Mouse (Mus musculus): ENCODE data around the gene Plekho1. TPM values are rescaled to one million over a fixed set of nuclear protein-coding genes. Genes with fewer than 3 reads are reported as not detected.
"Not testable (repeated sequence)": the region's sequence is repeated elsewhere in the genome, so short reads cannot be mapped to it uniquely, and the experiment has no call there.

The Plekho1 gene
- 6.9 and 7.8 TPM in 2 replicates for polyA plus RNA-seq (2015; fragmentation: Nextera tagmentation; extraction: Ambion mirVana)

DNA sequence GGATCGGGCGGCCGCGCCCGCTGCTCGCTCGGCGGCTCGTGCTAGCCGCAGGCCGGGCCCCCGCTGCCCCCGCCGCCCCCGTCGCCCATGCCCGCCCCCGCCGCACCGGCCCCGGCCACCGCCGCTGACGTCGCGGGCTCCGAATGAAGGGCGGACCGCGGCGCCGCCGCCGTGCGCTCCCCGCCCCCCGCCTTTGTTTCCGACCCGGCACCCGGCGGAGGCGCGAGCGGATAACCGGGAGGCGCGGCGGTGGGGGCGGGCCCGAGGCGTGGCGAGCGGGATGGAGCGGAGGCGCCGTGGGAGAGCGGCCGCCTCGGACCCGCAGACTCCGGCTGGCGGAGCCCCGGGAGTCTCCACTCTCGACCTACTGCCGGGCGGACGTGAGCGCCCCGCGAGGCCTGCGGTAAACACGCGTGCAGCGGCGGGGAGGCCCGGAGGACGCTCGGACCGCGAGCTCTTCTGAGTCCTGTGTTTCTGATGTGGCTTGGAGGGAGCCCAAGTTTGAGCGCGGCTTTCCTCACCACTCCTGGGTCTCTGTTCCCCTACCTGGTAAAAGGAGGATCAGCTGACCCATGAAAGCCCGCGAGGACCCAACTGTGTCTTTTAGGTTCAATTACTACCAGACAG lies at the start of gene Plekho1:
TSS of gene Plekho1 (minus strand) at position 200 of the 627 bp plus-strand sequence.
- peak within 1 kb of the TSS; percentile 77 for H3K9ac ChIP-seq
- DNase-seq = peak; percentile 48
- ATAC-seq (ENCODE audit: low read depth) = 0 out of 2 replicates have a peak, but pooled peaks have one; percentile 22

DNA sequence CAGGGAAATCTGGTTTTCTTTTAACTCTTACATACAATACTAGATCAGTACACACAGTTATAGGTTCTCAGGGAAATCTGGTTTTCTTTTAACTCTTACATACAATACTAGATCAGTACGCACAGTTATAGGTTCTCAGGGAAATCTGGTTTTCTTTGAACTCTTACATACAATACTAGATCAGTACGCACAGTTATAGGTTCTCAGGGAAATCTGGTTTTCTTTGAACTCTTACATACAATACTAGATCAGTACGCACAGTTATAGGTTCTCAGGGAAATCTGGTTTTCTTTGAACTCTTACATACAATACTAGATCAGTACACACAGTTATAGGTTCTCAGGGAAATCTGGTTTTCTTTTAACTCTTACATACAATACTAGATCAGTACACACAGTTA lies 48.8 kb upstream of the Plekho1 start:
- not testable (repeated sequence) for H3K4me2 ChIP-seq; H3K9me3 ChIP-seq (replicated peaks); H3K4me1 ChIP-seq (replicated peaks); H3K27me3 ChIP-seq; ATAC-seq (ENCODE audit: low read depth); H3K27ac ChIP-seq; H3K9ac ChIP-seq; DNase-seq; H3K4me3 ChIP-seq (replicated peaks)
- peaks cover 19% of the 10 kb centered on the region for H3K36me3 ChIP-seq
- WGBS (ENCODE audit: insufficient replicate concordance) = 75% methylated on average over 3 of the region's 3 CpGs

More for the DNA sequence above, at the start of gene Plekho1:
- Histone ChIP-seq H3K27me3 (peaks cover 57% of the 10 kb centered on the region), H3K4me2 (peak within 1 kb of the TSS; percentile 95), H3K9me3 (replicated peaks) (no peaks in the 10 kb centered on the region), H3K27ac (peak within 1 kb of the TSS; percentile 75), H3K4me1 (replicated peaks) (peaks cover 78% of the 10 kb centered on the region), H3K36me3 (0 out of 2 replicates have a peak, but pooled peaks cover 7% of the 10 kb centered on the region), H3K4me3 (replicated peaks) (peak within 1 kb of the TSS; percentile 74)
- 1% methylated on average over 82 of the region's 84 CpGs for WGBS (ENCODE audit: insufficient replicate concordance)

DNA sequence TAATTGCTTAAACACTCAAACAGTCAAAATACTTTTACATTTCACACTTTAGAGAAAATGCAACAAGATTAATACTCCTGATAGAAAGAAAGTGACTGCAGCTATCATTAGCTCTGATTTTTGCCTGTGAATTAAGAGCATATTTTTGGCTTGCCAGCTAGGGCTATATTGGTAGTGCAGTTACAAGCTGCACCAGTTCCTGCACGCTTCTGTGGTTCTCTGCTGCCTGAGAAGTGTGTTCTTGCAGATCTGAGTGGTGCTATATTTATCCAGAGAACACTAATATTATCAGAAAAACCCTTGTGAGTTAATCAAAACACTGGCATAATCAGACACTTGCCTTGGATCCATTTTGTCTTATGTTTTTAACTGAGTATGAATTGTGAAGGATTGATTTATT lies 47.3 kb upstream of the Plekho1 start:
- Histone ChIP-seq H3K4me1 (replicated peaks) (no peaks in the 10 kb centered on the region), H3K9ac (no peak overlapping the region), H3K9me3 (replicated peaks) (no peaks in the 10 kb centered on the region), H3K36me3 (peaks cover 19% of the 10 kb centered on the region), H3K27ac (no peak overlapping the region), H3K27me3 (no peaks in the 10 kb centered on the region), H3K4me2 (no peak overlapping the region), H3K4me3 (replicated peaks) (no peak overlapping the region)
- 55% methylated on average over 1 of the region's 1 CpGs for WGBS (ENCODE audit: insufficient replicate concordance)
- no peak for DNase-seq
- ATAC-seq (ENCODE audit: low read depth) = no peak

DNA sequence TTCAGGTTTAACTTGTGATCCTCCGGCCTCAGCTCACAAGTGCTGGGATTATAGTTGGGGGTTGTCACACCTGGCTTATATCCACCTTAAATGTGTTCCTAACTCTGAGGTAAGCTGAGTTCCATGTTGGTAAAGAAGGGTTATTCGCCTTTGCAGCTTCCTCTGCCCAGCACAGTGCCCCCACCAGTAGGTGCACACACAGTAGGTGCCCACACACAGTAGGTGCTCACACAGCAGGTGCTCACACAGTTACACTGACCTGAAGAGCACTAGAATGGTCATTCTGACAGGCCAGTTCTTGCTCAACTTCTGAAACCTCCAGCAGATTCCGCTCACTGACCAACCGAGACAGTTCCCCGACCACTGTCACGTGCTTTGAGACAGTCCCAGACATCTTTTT lies 45.3 kb upstream of the Plekho1 start:
- no peak overlapping the region for H3K4me2 ChIP-seq
- WGBS (ENCODE audit: insufficient replicate concordance) = 81% methylated on average over 6 of the region's 6 CpGs
- no peak for ATAC-seq (ENCODE audit: low read depth)
- H3K9ac ChIP-seq = no peak overlapping the region
- H3K9me3 ChIP-seq (replicated peaks) = no peaks in the 10 kb centered on the region
- no peak overlapping the region for H3K27ac ChIP-seq
- H3K4me1 ChIP-seq (replicated peaks) = no peaks in the 10 kb centered on the region
- DNase-seq = no peak
- peaks cover 16% of the 10 kb centered on the region for H3K36me3 ChIP-seq
- no peaks in the 10 kb centered on the region for H3K27me3 ChIP-seq
- no peak overlapping the region for H3K4me3 ChIP-seq (replicated peaks)

DNA sequence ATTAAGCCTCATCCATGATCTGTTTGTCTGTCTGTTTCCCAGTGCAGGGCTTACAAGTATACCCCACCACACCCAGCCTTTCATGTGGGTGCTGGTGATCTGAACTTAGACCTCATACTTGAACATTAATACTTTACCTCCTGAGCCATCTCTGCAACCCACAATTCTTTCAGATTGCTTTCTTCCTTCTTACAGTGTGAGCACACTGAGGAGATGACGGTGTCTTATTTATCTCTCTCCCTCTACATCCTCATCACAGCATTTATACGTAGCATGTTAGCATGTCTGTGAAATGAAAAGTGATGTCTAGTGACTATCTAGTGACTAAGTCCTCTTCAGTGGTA lies 44.8 kb upstream of the Plekho1 start:
- Histone ChIP-seq H3K4me3 (replicated peaks) (no peak overlapping the region), H3K36me3 (peaks cover 11% of the 10 kb centered on the region), H3K27ac (no peak overlapping the region), H3K9ac (no peak overlapping the region), H3K4me1 (replicated peaks) (no peaks in the 10 kb centered on the region), H3K27me3 (no peaks in the 10 kb centered on the region), H3K9me3 (replicated peaks) (no peaks in the 10 kb centered on the region), H3K4me2 (no peak overlapping the region)
- DNase-seq (no peak), ATAC-seq (ENCODE audit: low read depth) (no peak)
- WGBS (ENCODE audit: insufficient replicate concordance) = 82% methylated on average over 2 of the region's 2 CpGs

DNA sequence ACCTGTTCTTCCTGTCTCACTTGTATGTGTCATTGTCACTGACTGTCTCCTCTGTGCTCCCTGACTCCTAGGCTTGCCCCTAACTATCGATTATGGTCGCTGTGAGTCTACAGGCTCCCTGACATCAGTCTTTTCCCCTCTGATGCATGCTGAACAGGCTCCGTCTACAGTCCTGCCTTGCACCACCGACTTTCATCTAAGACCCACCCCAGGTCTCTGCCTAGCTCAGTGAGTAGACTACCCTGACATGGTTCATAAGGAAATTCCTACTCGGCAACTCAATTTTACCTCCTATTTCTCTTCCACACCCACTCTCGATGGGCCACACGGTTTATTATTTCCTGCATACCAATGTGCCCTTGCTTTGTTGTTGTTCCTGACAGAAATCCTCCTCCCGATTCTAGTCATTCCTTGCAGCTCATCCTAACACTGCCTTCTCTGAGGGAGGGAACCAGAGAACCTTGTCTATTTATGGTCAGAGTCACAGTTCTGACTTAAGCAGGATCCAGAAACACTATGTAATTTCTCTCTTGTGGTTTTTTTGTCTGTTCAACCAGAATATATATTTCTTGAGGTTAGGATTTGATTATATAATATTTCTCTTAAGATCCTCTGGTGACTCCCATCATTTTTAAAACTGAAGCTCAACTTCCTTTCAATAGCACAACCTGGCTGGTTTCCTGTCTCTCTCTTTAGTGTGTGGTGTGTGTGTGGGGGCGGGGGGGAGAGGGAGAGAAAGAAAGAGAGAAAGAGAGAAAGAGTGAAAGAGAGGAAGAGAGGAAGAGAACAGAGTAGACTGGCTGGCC lies 44.3 kb upstream of the Plekho1 start:
- ATAC-seq (ENCODE audit: low read depth) (no peak), DNase-seq (no peak)
- Histone ChIP-seq H3K9ac (no peak overlapping the region), H3K4me1 (replicated peaks) (no peaks in the 10 kb centered on the region), H3K4me2 (no peak overlapping the region), H3K36me3 (peaks cover 5% of the 10 kb centered on the region), H3K9me3 (replicated peaks) (no peaks in the 10 kb centered on the region), H3K27me3 (no peaks in the 10 kb centered on the region), H3K27ac (no peak overlapping the region), H3K4me3 (replicated peaks) (no peak overlapping the region)
- WGBS (ENCODE audit: insufficient replicate concordance) = 73% methylated on average over 9 of the region's 9 CpGs

DNA sequence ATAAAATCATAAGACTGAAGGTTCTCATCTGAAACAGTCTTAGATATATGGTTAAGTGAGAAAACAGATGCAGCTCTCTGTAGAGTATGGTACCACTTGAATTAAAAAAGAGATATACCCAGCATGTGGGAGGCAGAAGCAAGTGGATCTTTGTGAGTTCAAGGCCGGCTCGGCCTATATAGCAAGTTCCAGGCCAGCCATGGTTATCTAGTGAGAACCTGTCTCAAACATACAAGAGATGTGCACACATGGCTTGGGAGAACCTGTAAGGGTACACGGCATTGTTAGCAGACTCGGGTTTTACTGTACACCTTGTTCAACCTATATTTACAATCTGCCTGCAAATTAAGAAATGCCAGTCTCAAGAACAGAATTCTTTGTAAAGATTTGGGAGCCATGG lies 43.0 kb upstream of the Plekho1 start:
- no peak overlapping the region for H3K9ac ChIP-seq
- WGBS (ENCODE audit: insufficient replicate concordance) = 88% methylated on average over 4 of the region's 4 CpGs
- no peak overlapping the region for H3K27ac ChIP-seq
- no peaks in the 10 kb centered on the region for H3K9me3 ChIP-seq (replicated peaks)
- H3K36me3 ChIP-seq = peaks cover 4% of the 10 kb centered on the region; the same call in 1 of the 2 replicates
- H3K4me2 ChIP-seq = no peak overlapping the region
- H3K27me3 ChIP-seq = no peaks in the 10 kb centered on the region
- no peak for DNase-seq
- no peak for ATAC-seq (ENCODE audit: low read depth)
- no peaks in the 10 kb centered on the region for H3K4me1 ChIP-seq (replicated peaks)
- no peak overlapping the region for H3K4me3 ChIP-seq (replicated peaks)

DNA sequence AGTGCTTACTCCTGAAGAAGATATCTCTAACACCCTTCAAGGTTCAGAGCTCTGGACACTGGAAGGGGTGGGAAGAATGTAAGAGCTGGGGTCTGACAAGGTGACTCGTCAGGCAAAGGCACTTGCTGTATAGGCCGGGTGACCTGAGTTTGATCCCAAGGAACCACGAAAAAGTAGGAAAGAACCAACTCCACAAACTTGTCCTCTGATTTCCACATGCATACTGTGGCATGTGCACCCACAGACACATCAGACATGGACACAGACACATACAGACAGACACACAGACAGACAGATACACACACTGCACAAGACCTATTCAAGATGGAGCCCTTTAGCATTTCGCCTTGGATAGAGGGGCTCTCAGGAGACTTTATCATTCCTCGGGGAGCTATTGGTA lies 42.4 kb upstream of the Plekho1 start:
- peaks cover 2% of the 10 kb centered on the region for H3K4me1 ChIP-seq (replicated peaks)
- H3K9ac ChIP-seq = no peak overlapping the region
- H3K4me2 ChIP-seq = no peak overlapping the region
- ATAC-seq (ENCODE audit: low read depth) = no peak
- no peak overlapping the region for H3K27ac ChIP-seq
- DNase-seq = no peak
- H3K9me3 ChIP-seq (replicated peaks) = no peaks in the 10 kb centered on the region
- H3K27me3 ChIP-seq = no peaks in the 10 kb centered on the region
- H3K4me3 ChIP-seq (replicated peaks) = no peak overlapping the region
- peaks cover 8% of the 10 kb centered on the region for H3K36me3 ChIP-seq
- WGBS (ENCODE audit: insufficient replicate concordance) = 76% methylated on average over 5 of the region's 5 CpGs

DNA sequence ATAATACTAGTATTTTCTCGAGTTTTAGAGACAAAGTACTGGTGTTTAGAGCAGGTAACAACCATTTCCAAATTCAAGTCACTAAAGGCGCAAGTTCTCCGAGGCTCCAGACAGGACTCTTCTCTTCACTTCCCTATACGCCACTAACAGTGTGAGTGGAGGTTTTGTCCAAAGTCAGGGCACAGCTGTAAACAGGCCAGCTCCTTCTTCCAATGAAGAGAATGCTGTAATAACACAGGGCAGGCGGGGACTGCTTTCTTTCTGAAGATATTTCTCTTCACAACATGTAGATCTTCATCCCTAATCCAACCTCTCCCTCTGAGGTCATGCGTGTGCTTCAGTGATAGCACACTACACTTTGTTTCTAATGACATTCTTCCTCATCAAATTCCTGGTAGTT lies 41.0 kb upstream of the Plekho1 start:
- H3K36me3 ChIP-seq = peaks cover 10% of the 10 kb centered on the region
- ATAC-seq (ENCODE audit: low read depth) = no peak
- no peaks in the 10 kb centered on the region for H3K27me3 ChIP-seq
- no peak for DNase-seq
- no peak overlapping the region for H3K9ac ChIP-seq
- no peak overlapping the region for H3K4me2 ChIP-seq
- H3K27ac ChIP-seq = no peak overlapping the region
- peaks cover 5% of the 10 kb centered on the region for H3K4me1 ChIP-seq (replicated peaks)
- H3K9me3 ChIP-seq (replicated peaks) = no peaks in the 10 kb centered on the region
- no peak overlapping the region for H3K4me3 ChIP-seq (replicated peaks)
- 75% methylated on average over 6 of the region's 6 CpGs for WGBS (ENCODE audit: insufficient replicate concordance)

DNA sequence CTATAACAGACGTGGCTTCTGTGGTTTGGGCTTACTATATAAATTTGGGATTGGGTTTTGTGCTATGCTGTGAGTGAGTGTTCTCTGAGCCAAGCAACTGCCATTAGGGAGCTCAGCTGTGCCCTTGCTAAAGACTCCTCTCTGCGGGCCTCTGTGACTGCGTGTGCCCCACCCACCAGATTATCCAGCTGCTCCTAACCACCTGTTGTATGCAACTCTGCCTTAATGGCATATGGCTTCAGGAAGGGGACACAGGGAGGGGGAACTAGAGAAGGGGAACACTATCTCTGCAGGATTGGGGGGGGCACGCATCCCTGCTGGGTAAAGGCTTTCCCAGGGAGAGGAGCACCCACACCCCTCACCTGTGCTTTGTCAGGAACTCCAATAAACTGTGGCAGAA lies 37.2 kb upstream of the Plekho1 start:
- no peak overlapping the region for H3K4me2 ChIP-seq
- 59% methylated on average over 4 of the region's 4 CpGs for WGBS (ENCODE audit: insufficient replicate concordance)
- ATAC-seq (ENCODE audit: low read depth) = no peak

DNA sequence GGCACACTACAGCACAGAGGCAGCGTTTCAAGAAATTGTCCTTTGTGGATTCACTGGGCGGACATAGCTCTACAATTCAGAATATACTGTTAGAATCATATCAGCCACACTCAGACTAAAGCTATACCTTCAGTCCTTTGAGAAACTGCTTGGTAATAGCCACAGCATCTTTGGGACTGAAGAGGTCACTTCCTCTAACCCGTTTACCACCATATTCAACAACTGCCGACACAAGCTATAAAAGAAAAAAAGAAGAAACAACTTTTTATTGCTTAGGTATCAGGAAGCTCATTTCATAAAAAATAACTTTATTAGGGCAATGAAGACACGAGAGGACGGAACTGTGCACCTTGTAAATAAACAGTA lies 36.8 kb upstream of the Plekho1 start:
- Histone ChIP-seq H3K36me3 (peaks cover 9% of the 10 kb centered on the region; the same call in 1 of the 2 replicates), H3K9ac (no peak overlapping the region), H3K4me2 (no peak overlapping the region), H3K9me3 (replicated peaks) (no peaks in the 10 kb centered on the region), H3K4me3 (replicated peaks) (no peak overlapping the region), H3K27me3 (no peaks in the 10 kb centered on the region), H3K27ac (no peak overlapping the region), H3K4me1 (replicated peaks) (peaks cover 5% of the 10 kb centered on the region)
- DNase-seq (no peak), ATAC-seq (ENCODE audit: low read depth) (no peak)
- WGBS (ENCODE audit: insufficient replicate concordance) = 65% methylated on average over 6 of the region's 6 CpGs

More for the DNA sequence above, 37.2 kb upstream of the Plekho1 start:
- Histone ChIP-seq H3K4me3 (replicated peaks) (no peak overlapping the region), H3K9ac (no peak overlapping the region), H3K27me3 (no peaks in the 10 kb centered on the region), H3K9me3 (replicated peaks) (no peaks in the 10 kb centered on the region), H3K36me3 (peaks cover 9% of the 10 kb centered on the region; the same call in 1 of the 2 replicates), H3K4me1 (replicated peaks) (peaks cover 5% of the 10 kb centered on the region), H3K27ac (no peak overlapping the region)
- DNase-seq = no peak

Measured in liver, embryonic 13.5 days (tissue).